Mouse (Mus musculus) liver, postnatal 0 days (tissue): ENCODE measurements around the gene Cacna1a. TPM values are rescaled to one million over a fixed set of nuclear protein-coding genes. Genes with fewer than 3 reads are reported as not detected.

Source experiments
- ATAC-seq: fragments of 200-750 bp; cut with Nextera tagmentation; 2 replicates; pipeline ENCODE4 v1.8.0; 2017; ENCODE audit warnings: mild to moderate bottlenecking, moderate library complexity
- DNase-seq: peaks from one replicate; pipeline ENCODE4 v3.0.0-alpha.2; 2016
- H3K27ac ChIP-seq: fragments of 300-500 bp; sonication (generic); 2 replicates; pipeline ENCODE4 v1.5.1; 2014; ENCODE audit warnings: antibody characterized with exemption, moderate library complexity, mild to moderate bottlenecking, low read depth
- H3K27me3 ChIP-seq: fragments of 300-500 bp; sonication (generic); 2 replicates; pipeline ENCODE4 v1.6.1; 2014; ENCODE audit warnings: low read length, control low read depth, mixed read lengths; ENCODE audit not compliant: insufficient read depth
- H3K36me3 ChIP-seq: fragments of 300-500 bp; sonication (generic); replicated peaks from 2 replicates; pipeline ENCODE4 v1.6.1; 2014; ENCODE audit warnings: mild to moderate bottlenecking, control low read depth, low read length, moderate library complexity, mixed read lengths; ENCODE audit not compliant: insufficient read depth
- H3K4me1 ChIP-seq: fragments of 300-500 bp; sonication (generic); 2 replicates; pipeline ENCODE4 v1.6.1; 2014; ENCODE audit warnings: antibody characterized with exemption, mild to moderate bottlenecking, control low read depth; ENCODE audit not compliant: insufficient read depth
- H3K4me2 ChIP-seq: fragments of 300-500 bp; sonication (generic); 2 replicates; pipeline ENCODE4 v1.6.1; 2014; ENCODE audit warnings: low read depth, mild to moderate bottlenecking, low read length, moderate library complexity, mixed read lengths
- H3K4me3 ChIP-seq: fragments of 300-500 bp; sonication (generic); 2 replicates; pipeline ENCODE4 v1.5.1; 2014; ENCODE audit warnings: low read depth, low read length
- H3K9ac ChIP-seq: fragments of 300-500 bp; sonication (generic); replicated peaks from 2 replicates; pipeline ENCODE4 v1.6.1; 2014; ENCODE audit warnings: mild to moderate bottlenecking, moderate library complexity
- H3K9me3 ChIP-seq: fragments of 300-500 bp; sonication (generic); 2 replicates; pipeline ENCODE4 v1.6.1; 2016; ENCODE audit warnings: mild to moderate bottlenecking, control low read depth, low read length, mixed read lengths
- CTCF ChIP-seq: sonication (generic); IDR thresholded peaks from 2 replicates; pipeline ENCODE4 v1.5.1; 2016; ENCODE audit warnings: antibody characterized with exemption, low read depth
- EP300 ChIP-seq: IDR thresholded peaks from 2 replicates; pipeline ENCODE4 v1.6.1; 2016; ENCODE audit warnings: antibody characterized with exemption, low read depth, mild to moderate bottlenecking
- WGBS: fragments of 180-500 bp; shearing (Covaris S2); extraction: QIAGEN DNeasy Blood & Tissue Kit; methylation state at CpG from one replicate; pipeline ENCODE4 v1.1.7; 2014; ENCODE audit not compliant: insufficient replicate concordance; 5-methylcytosine and 5-hydroxymethylcytosine counted together
- polyA plus RNA-seq: library from polyadenylated mRNA; unstranded; fragments of >200 nt; fragmentation: Nextera tagmentation; extraction: Ambion mirVana; gene quantifications from 2 replicates; pipeline ENCODE4 v1.2.1, GENCODE M21; 2015

Gene Cacna1a
- polyA plus RNA-seq, 1 experiment from 2014 or later: 0.49 TPM

- Histone ChIP-seq H3K36me3 (no peaks in the 10 kb centered on the region), H3K4me1 (peaks cover 28% of the 10 kb centered on the region), H3K9me3 (no peaks in the 10 kb centered on the region), H3K27ac (0 out of 2 replicates have a peak overlapping the region, but pooled peaks have one; percentile 74), H3K9ac (0 out of 2 replicates have a peak overlapping the region, but pooled peaks have one; percentile 18), H3K4me2 (peak overlapping the region; percentile 67), H3K27me3 (peaks cover 6% of the 10 kb centered on the region; the same call in 1 of the 2 replicates), H3K4me3 (no peak overlapping the region)
- DNase-seq: no peak
- TF ChIP-seq EP300: no peak
- no peak for TF ChIP-seq CTCF
- WGBS: 50% methylated on average over 1 of the region's 1 CpGs
- ATAC-seq: no peak
Measured at GRCm38 (mm10) chr8:84593143-84593542, 204.9 kb downstream of the Cacna1a start.

DNA sequence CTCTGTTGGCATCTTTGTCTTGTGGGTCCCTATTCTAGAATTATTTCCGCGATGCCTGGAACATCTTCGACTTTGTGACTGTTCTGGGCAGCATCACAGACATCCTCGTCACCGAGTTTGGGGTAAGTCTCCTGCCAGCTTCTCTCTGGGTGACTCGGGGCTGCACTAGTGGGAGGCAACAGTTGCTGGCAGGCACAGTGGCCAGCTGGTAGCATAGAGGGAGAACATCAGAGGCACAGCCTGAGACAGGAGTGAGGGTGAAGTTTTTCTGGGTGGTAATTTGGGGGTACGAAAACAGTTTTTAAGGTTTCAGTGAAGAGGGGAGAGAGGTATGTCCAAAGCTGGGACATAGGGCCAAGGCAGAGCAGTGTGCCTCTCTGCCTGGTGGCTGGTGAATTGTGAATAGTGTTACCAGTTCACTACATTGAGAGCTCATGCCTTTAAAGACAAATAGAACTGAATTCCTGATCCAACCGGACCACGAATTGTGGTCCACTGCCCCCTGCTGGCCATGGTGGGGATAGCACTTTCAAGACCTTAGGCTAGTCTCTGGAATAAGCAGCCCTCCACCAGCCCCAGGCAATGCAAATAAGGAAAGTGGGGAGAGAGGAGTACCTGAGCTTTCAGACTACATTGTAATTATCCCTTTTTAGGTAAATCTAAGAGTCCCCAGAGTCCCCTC, 206.0 kb downstream of the Cacna1a start:
- no peaks in the 10 kb centered on the region for H3K36me3 ChIP-seq
- 67% methylated on average over 9 of the region's 9 CpGs for WGBS
- no peak overlapping the region for H3K4me2 ChIP-seq
- ATAC-seq (no peak), DNase-seq (peak; percentile 89)
- H3K27me3 ChIP-seq: peaks cover 6% of the 10 kb centered on the region; the same call in 1 of the 2 replicates
- no peak overlapping the region for H3K9ac ChIP-seq
- no peaks in the 10 kb centered on the region for H3K9me3 ChIP-seq
- no peak overlapping the region for H3K4me3 ChIP-seq
- TF ChIP-seq EP300 (no peak), CTCF (peak; percentile 95)
- H3K4me1 ChIP-seq: peaks cover 24% of the 10 kb centered on the region
- H3K27ac ChIP-seq: no peak overlapping the region; the same call in 1 of the 2 replicates

- no peak overlapping the region for H3K9ac ChIP-seq
- DNase-seq: peak; percentile 72
- WGBS: 6% methylated on average over 9 of the region's 9 CpGs
- no peak overlapping the region for H3K4me3 ChIP-seq
- H3K4me1 ChIP-seq: peaks cover 21% of the 10 kb centered on the region
- no peaks in the 10 kb centered on the region for H3K36me3 ChIP-seq
- H3K27ac ChIP-seq: no peak overlapping the region
- H3K9me3 ChIP-seq: no peaks in the 10 kb centered on the region
- H3K27me3 ChIP-seq: peaks cover 18% of the 10 kb centered on the region
- H3K4me2 ChIP-seq: no peak overlapping the region
- ATAC-seq: peak; percentile 39; the same call in 1 of the 2 replicates
- TF ChIP-seq EP300: no peak
- peak; percentile 81 for TF ChIP-seq CTCF
Measured at GRCm38 (mm10) chr8:84595648-84596047, 207.4 kb downstream of the Cacna1a start.

GRCm38 (mm10) chr8:84599401-84599800, 211.2 kb downstream of the Cacna1a start:
- DNase-seq (no peak), ATAC-seq (no peak)
- Histone ChIP-seq H3K36me3 (no peaks in the 10 kb centered on the region), H3K4me3 (no peak overlapping the region), H3K27me3 (peaks cover 31% of the 10 kb centered on the region), H3K27ac (no peak overlapping the region), H3K9me3 (no peaks in the 10 kb centered on the region), H3K9ac (no peak overlapping the region), H3K4me2 (no peak overlapping the region), H3K4me1 (peaks cover 7% of the 10 kb centered on the region; the same call in 1 of the 2 replicates)
- TF ChIP-seq CTCF (no peak), EP300 (no peak)
- 75% methylated on average over 1 of the region's 1 CpGs for WGBS

DNA sequence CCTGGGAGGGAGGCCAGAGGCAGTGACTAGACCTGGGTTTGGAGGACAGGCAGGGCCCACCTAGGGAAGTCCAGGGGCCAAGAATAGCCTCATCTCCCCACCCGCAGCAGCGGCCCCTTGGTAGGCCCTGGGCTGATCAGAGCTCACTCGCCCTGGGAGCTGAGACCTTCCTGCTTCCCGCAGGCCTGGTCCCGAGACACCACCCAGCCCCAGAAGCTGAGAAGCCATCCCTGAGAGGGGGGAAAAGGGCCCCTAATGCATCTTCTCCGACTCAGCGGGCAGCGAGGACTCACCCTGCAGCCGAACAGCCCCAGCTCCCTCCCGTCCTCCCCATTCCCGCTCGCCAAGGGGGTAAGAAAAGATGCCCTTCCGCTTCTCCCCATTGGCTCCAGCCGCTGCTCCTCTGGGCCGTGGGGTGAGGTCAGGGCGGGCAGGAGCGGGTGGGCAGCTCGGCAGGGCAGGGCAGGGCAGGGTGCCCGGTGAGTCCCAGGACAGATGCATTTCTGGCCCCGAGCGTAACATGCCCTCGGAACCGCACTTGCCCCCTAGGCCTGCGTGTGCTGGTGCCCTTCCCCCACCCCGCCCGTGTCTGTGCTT, 212.2 kb downstream of the Cacna1a start:
- TF ChIP-seq CTCF (no peak), EP300 (no peak)
- H3K9ac ChIP-seq: no peak overlapping the region
- H3K36me3 ChIP-seq: no peaks in the 10 kb centered on the region
- peaks cover 31% of the 10 kb centered on the region for H3K27me3 ChIP-seq
- peaks cover 7% of the 10 kb centered on the region; the same call in 1 of the 2 replicates for H3K4me1 ChIP-seq
- 16% methylated on average over 26 of the region's 26 CpGs for WGBS
- DNase-seq: no peak
- no peak overlapping the region for H3K27ac ChIP-seq
- no peaks in the 10 kb centered on the region for H3K9me3 ChIP-seq
- ATAC-seq: no peak
- H3K4me3 ChIP-seq: 0 out of 2 replicates have a peak overlapping the region, but pooled peaks have one; percentile 4
- peak overlapping the region; percentile 22; the same call in 1 of the 2 replicates for H3K4me2 ChIP-seq

DNA sequence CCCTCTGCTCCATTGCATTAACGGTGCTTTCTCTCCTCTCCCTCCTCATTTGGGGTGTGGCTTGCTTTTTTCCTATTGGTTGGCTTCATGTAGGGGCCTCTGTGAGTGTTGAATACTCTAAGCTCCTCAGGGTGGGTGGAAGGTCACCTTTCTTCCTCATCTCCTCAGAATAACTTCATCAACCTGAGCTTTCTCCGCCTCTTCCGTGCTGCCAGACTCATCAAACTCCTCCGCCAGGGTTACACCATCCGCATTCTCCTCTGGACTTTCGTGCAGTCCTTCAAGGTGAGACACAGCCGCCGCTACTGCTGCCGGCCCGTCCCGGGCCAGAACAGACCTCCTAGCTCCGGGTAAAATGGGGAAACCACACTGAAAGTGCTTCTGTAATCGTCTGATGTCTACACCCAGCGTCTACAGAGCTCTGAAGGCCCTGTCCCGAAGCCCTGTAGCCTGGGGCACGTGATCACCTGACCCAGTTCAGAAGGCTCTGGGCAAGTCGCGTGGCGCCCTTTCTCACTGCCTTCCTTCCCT, 213.0 kb downstream of the Cacna1a start:
- peaks cover 7% of the 10 kb centered on the region; the same call in 1 of the 2 replicates for H3K4me1 ChIP-seq
- no peaks in the 10 kb centered on the region for H3K36me3 ChIP-seq
- ATAC-seq: no peak
- no peak overlapping the region for H3K27ac ChIP-seq
- H3K9me3 ChIP-seq: no peaks in the 10 kb centered on the region
- no peak for DNase-seq
- peak overlapping the region; percentile 30 for H3K4me3 ChIP-seq
- TF ChIP-seq CTCF: no peak
- no peak for TF ChIP-seq EP300
- peaks cover 31% of the 10 kb centered on the region for H3K27me3 ChIP-seq
- H3K4me2 ChIP-seq: peak overlapping the region; percentile 42
- no peak overlapping the region for H3K9ac ChIP-seq
- 4% methylated on average over 19 of the region's 19 CpGs for WGBS
